Mouse (Mus musculus) A20 (cell line): ENCODE data around the gene Exoc3l2.
"Not testable (repeated sequence)": the region's sequence is repeated elsewhere in the genome, so short reads cannot be mapped to it uniquely, and the experiment has no call there.

Experiments
- DNase-seq: peaks from one replicate; pipeline ENCODE4 v3.0.0-alpha.2; 2011; ENCODE audit warnings: low read depth, low spot score

The Exoc3l2 gene

DNA sequence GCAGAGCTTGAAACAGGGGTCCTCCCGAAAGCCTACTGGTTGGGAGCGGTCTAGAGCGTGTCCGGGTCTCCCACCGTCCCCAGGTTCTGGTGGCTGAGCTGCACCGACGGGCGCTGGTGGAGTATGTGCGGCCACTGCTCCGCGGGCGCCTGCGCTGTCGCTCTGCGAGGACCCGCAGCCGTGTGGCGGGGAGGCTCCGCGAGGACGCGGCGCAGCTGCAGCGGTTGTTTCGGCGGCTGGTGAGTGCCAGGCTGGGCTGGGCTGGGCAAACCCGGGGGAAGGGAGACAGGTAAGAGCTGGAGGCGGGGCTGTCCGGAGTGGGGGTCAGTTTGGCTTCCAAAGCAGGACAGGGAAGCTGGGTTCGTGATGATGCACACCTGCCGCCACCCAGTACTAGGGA is 26.4 kb downstream of the Exoc3l2 start:
- no peak for DNase-seq

DNA sequence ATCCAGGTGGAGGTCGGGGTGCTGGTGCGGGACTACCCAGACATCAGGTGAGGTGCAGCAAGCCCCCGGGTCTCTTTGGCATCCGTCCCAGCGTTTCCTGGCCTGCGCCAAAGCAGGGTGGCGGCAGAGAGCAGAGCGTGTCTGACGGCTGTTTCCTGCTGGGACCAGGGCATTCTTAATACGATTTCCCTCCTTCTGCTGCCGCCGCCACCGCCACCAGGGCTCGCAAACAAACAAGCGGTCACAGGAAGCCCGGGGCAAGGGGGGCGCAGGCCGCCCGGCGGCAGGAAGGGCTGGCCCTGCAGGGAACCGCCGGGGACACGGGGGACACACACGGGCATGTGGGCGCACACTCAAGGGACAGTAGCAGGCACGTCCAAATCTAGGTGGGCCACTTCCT is 28.6 kb downstream of the Exoc3l2 start:
- DNase-seq: no peak

DNA sequence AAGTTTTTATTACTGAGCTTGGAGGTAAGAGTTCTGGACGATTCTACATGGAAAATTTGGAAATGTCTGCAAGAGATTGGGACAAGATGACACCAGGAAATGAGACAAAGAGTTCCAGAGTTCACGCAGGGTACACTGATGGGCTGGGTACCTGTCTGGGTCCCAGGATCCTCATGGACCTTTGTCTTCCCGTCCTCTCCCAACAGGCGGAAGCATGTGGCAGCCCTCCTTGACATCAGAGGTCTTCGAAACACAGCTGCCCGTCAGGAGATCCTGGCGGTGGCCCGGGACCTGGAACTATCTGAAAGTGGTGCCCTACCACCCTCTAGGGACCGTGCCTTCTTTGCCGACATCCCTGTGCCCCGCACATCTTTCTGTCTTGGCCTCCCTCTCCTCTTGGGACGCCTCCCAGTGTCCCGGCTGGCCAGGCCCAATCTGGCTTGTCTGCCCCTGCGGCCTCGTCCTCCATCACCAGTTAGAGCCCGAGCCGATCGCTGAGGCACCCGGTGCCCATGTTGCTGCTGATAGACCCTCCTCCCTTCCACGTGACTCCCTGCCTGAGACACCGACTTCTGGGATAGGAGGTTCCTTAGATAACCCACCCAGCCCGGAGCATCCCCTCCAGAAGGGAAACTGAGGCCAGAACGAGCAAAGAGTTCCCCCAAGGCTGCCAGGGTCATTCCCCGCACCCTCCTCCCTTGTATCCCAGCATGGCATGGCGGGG is 31.8 kb downstream of the Exoc3l2 start:
- no peak for DNase-seq

DNA sequence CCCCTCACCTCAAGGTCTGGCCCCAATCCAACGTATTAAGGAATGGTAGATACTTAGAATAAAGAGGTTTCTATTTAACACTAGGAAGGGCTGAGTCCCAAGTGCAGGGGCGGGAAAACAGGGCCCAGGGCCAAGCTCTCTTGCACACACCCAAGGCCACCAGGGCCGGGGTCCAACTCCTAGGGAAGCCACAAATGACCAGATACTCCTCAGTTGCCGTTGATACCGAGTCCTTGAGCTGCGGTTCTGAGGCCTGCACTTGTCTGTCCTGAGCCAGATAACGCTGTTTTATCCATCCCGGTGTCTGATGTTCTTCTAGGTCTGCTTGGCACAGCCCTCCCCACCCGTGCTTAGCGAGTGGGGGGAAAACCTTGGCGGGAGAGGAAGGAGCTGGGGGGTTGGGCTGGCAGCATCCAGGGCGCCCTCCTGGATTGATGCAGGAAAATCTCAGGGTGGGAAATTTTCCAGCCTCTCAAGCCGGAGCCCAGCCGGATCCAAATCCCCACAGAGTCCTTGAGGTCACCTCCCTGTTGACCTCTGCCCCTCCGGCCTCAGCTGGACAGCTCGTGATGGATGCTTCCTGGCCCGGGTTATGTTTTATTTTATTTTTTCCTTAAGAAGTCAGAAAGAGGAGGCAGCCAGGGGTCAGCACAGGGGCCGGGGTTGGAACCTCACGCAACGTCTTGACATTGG is 32.5 kb downstream of the Exoc3l2 start:
- DNase-seq: no peak

DNA sequence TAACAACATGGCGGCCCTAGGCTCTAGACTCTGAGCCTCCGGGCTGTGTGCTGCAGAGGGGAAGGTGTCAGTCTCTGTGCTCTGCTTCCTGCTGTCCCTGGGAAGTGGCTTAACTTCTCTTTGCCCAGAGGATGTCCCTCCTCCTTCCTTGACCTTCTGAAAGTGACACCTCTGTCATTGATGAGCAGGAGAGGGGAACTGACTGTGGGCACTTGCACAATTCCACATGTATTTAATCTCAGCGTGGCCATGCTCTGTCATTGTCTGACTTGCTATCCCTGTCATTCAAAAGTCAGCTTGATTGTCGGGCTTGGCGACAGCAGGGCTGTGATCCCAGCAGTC is 33.1 kb downstream of the Exoc3l2 start:
- no peak for DNase-seq

DNA sequence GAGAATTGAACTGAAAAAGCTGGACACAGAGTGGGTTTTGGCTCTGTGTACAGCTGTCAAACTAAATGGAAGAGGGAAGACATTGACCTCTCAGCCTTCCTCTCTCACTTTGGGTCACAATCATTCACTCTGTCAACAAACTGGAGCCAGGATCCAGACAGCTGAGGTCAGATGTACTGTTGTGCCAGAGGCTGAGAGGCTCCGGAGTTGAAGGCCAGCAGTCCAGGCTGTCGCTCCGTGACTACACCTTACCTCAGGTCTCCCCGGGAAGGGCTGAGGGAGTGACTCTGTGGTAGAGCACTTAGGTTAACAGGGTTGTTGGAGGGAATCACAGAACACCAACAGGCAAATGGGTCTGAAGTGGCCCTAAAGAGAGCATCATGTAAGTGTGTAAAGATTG is 35.2 kb downstream of the Exoc3l2 start:
- DNase-seq: no peak

DNA sequence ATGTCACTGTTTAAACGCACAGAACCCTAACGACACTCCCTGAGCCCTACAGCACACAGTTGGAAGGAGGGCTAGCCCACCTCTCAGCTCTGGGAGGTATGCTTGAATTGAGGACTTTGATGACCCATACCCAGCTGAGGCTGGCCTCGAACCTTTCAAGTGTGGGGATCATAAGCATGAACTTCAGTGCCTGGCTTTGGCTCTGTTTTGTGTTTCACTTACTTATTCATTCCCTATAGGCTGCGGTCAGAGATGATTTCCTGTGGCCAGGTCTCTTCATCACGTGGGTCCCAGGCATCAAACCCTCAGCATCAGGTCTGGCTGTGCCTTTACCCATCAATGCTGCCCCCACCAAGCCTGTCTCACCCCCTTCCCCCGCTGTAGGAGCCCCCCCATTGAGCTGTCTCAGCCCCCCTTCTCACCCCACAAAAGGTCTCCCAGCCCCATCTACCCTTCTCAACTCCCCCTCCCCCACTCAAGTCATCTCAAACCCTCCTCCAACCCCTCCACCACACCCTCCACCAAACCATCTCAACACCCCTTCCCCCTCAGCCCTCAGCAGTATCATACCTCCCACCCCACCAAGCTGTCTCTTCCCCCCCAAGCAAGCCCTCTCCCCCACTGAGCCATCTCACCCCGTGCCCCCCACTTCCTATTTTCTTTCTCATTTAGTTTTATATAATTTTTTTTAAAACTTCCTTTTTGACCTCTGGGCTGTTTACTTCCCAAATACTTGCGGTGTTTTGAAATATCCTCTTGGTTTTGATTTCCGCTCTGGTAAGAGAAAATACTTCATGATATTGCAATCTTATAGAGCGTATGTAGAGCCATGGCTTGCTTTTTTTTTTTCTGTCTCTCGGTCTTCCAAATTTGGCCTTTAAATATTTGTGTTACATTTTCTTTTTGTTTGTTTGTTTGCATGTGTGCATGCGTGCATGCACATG is 37.6 kb downstream of the Exoc3l2 start:
- DNase-seq: no peak

DNA sequence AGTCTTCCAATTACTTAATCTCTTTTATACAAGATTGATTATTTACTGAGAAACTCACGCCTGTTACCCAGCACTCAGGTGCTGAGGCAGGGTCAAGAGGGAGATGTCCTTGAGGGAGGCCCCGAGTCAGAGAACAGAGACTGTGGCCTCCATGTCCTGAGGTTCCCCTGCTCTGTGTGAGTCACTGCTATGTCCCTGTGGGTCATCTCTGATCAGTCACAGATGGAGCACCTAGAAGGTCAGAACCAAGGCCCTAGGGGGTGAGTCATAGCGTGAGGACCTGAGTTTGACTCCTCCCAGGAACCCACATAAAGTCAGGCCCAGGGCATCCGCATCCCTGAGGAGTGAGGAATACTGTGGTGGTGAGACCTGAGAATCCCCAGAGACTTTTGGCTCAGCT is 38.5 kb downstream of the Exoc3l2 start:
- no peak for DNase-seq

DNA sequence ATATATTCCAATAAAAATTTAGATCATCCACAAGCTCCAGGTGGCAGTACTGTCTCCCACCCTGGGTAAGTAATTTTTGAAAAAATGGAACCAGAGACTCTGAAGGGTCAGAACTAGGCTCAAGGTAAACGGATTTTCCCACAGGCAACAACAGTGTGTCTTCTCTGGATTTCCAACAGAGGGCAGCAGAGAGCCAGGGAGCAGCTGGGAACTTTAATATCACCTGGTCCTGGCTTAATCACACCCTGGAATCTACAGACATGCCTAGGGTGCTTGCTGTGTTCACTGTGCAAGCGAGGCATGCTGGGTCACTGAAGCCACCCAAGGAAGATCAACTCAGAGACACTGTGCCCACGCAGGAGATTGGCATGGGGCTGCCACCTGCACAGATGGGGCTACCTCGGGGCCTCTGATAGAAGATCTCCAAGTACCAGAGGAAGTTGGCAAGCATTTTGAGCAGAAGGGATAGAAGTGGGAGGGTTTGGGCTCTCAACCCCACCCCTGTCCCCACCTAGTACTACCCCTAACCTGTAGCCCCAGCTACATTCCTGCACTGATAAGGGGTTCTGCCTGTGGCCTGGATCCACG is 40.4 kb downstream of the Exoc3l2 start:
- DNase-seq: peak; percentile 65

DNA sequence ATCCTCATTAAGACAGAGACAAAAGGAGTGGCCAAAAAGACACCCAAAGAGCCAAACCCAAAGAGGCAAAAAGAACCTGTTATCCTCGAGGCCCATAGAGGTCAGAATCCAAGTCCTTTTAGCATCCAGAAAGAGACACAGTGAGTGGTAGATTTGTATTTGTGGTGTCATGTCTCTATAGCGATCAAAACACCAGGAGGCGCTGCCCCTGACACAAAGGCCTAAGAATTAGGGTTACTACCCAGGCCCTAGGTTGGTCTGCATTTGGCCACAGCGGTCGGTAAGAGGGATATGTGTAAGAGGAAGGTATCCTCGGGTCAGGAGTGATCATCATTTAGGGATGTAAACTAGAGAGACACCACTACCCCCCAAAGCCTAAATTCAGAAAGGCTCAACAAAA is 43.2 kb downstream of the Exoc3l2 start:
- peak; percentile 81 for DNase-seq

DNA sequence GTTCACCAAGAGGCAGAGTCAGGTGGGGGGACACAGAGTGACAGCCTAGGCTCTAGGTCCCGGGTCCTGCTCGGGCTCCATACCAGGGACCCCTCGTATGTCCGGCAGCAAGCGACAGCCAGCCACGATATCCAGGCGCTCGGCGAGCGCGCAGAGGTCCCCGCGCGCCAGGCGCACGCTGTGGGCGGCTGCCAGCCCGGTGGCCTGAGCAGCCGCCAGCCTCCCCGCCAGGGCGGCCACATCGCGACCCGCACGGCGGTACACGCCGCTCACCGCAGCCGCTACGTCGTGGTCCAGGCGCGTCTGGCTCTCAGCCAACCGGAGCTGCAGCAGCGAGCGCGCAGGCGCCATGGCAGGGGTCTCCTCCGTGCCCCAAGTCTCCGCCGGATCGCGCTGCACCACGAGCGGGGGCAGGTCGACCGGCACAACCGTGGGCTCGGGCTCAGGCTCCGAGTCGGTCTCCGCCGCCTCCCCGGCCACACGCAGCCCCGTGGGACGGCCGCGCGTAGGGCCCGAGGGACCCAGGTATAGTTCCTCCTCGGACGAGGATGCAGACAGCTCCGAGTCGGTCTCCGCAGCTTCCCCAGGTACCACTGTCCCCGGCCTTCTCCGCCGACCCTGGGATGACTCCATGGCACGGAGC is 44.0 kb downstream of the Exoc3l2 start:
- DNase-seq: peak; percentile 85

DNA sequence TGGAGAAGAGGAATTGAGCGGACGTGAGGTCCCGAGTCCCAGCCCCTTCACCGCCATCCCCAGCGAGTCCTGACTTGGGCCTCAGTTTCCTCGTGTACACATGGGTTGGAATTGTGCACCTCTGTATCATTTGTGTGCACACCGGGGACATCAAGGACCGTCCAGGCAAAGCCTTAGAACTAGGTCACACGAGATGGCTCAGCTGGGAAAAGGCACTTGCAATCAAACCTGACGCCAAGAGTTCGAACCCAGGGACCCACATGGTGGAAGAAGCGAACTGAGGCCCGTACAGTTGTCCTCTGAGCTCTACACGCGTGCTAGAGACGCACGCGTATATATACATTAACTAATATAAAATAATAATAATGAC is 44.5 kb downstream of the Exoc3l2 start:
- no peak for DNase-seq

DNA sequence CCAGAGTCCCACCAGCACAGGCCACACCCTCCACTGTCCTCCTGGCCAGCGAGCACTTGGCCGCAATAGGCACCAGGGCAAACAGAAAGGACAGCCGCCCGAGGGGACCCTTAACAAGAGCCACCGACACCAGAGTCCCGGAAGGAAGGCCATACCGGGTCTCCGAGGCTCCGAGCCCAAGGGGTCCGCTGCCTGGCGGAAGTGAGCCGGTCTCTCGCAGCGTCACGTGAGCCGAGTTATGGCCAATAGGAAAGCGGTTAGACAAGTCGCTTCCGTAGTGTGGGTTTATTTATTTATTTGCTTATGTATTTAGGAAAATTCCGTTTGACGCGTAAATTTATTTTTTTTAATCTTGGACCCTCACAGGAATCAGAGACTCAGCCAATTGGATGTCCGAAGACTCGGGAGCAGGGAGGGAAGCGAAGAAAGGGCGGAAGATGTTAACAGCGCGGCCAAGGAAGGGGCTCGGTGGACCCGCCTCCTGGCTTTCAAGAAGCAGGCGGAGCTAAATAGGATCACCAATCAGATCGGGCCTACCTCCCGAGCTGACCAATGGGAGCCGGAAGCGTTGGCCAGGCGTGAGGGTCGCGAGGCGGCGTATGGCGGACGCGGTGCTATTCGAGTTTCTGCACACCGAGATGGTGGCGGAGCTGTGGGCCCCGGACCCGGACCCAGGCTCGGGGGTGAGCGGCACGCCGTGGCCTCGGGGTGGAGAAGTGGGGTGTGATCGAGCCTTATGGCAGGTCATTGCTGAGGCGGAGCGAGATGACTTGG is 45.2 kb downstream of the Exoc3l2 start, which contains the start of the genes Bloc1s3 and Trappc6a:
Gene Bloc1s3, minus strand, starts transcription at position 218 of the 774 bp plus-strand sequence.
Gene Trappc6a, plus strand, starts transcription at position 246 of the 774 bp plus-strand sequence.
- peak; percentile 98 for DNase-seq

DNA sequence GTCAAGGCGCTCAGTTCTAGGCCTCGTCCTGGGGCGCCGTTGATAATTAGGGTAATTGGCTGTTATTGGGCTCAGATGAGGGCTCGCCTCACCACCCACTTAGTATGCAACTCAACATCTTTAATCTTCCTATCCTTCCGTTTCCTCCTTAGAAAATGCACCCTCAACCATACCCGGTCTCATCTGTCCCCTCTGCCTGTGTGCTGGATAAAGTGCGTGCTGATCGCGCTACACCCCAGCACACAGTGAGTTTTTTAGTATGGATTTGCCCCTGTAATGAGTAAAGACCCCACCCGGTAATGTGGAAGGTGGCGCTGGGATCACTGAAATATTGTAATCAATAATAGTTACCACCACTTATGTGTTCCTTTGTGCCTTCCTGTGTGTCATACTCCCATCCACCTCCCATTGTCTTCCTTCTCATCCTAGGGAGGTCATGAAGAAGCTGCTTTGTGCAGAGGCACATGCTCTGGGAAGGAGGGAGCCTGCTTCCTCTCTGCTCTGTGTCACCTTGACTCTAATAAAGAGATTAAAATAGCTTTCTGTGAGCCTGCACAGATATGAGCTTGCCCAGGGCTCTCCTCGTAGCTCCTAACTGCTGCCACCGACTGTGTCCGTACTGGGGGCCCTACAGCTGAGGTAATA is 45.9 kb downstream of the Exoc3l2 start:
- peak; percentile 54 for DNase-seq

DNA sequence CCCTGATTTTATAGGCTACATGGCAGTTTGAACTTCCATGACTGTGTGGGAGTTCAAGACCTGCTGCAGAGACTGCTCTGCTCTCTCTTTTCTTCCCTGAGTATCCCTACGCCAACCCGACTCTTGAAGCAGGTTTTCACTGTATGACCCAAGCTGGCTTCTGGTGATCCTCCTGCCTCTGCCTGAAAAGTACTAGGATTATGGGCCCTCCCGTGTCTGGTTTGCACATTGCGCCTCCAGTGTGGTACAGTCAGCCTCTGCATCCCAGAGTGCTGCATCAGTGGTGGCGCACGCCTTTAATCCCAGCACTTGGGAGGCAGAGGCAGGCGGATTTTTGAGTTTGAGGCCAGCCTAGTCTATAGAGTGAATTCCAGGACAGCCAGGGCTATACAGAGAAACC is 46.7 kb downstream of the Exoc3l2 start:
- DNase-seq: peak; percentile 28

DNA sequence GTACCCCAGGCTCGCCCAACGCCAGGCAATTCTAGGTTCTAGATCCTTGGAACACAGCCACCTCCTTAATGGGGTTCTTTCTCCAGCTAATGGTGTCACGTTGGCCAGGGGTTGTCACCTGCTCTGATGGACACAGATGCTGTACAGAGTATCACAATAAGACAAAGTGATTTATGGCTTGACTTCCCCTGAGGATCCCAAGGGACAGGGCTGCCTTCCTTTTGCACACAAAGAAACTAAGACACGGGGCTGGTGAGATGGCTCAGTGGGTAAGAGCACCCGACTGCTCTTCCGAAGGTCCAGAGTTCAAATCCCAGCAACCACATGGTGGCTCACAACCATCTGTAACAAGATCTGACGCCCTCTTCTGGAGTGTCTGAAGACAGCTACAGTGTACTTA is 48.8 kb downstream of the Exoc3l2 start:
- not testable (repeated sequence) for DNase-seq

DNA sequence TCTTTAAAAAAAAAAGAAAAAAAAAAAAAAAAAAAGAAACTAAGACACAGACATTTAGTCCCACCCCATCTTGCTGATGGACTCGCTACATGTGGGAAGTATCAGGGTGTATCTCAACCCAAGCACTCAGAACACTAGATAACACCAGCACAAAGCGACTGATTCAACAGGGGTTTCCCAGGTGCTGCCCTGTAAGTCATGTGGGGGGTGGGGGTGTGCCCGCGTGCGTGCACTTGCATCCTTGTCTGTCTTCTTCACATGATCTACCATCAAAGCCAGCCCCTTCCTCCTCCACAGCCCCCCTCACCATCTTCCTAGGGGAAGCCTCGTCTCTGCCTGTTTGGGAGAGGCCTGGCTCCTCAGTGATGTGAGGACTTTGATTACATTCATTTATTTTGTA is 49.2 kb downstream of the Exoc3l2 start:
- DNase-seq: no peak

DNA sequence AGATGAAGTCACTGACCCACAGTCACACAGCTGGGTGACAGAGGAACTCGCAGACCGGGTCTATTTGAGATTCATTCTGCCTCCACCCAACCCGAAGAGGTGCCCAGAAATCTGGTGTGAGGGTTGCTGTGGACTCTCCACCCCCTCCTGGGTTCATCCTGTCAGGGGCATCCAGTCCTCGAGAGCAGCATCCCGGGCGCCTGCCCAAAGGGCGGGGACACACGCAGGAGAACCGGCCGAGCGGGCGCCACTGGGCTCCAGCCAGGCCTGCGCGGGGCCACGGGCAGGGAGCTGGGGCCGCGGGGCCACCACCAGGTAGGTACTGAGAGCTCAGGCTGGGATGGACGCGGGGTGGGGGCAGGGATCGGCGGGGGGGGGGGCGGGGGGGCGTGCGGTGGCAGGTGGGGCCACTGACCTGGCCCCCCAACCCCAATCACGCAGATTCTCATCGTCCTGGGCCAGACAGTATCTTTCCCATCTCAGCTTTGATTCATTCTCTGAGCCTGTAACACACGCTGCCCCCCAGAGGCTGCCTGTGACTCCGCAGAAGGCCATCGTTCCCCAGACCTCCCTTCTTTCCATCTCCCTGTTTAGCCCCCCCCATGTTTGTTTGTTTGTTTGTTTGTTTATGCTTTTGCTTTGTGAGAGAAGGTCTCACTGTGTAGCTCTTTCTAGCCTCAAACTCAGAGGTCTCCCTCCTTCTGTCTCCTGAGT is 54.7 kb downstream of the Exoc3l2 start, which contains the start of gene Nkpd1:
Gene Nkpd1, plus strand, starts transcription at position 187 of the 714 bp plus-strand sequence.
- peak; percentile 31 for DNase-seq

DNA sequence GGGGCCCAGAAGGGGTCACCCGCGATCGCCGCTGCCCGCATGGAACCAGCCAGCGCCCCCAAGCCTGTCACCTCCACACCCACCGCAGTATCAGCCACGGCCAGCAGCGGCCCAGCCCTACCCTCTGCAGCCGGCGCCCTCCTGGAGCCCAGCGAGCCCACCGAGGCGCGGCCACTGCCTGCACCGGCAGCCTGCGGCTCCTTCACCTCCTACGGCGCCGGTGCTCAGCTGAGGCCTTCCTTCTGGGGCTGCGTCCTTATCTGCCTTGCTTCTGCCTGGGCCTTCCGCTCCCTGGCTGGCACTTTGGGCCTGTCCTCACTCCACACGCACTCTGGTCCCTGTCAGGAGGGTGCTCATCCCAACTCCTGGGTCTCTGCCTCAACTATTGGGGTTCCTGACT is 56.9 kb downstream of the Exoc3l2 start:
- no peak for DNase-seq
